Mouse (Mus musculus): ENCODE results near the gene Fgfr2.

- TF ChIP-seq CTCF (conservative IDR thresholded peaks at IDR 0.05; ENCODE audit: low read length) (no peak), POU5F1 (IDR thresholded peaks at IDR 0.05; ENCODE audit: borderline replicate concordance, low read length) (no peak), NANOG (IDR thresholded peaks at IDR 0.05; ENCODE audit: borderline replicate concordance, low read length) (no peak)
These were observed 369.4 kb downstream of the Fgfr2 start for GRCm38 (mm10) chr7:132753518-132754388.

Data from E14TG2a.4 (cell line).